Mouse (Mus musculus) forebrain, embryonic 12.5 days (tissue): ENCODE results near the gene Znrf2. TPM values are rescaled to one million over a fixed set of nuclear protein-coding genes. Genes with fewer than 3 reads are reported as not detected.
"Not testable (repeated sequence)": the region's sequence is repeated elsewhere in the genome, so short reads cannot be mapped to it uniquely, and the experiment has no call there.

Experiments used
- ATAC-seq: fragments of 200-750 bp; cut with Nextera tagmentation; 2 replicates; pipeline ENCODE4 v1.8.0; 2017; ENCODE audit warnings: moderate TSS enrichment; ENCODE audit not compliant: low FRiP score
- H3K27ac ChIP-seq: fragments of 300-500 bp; sonication (generic); 2 replicates; pipeline ENCODE4 v1.5.1; 2016; ENCODE audit warnings: mild to moderate bottlenecking
- H3K27me3 ChIP-seq: fragments of 300-500 bp; sonication (generic); 2 replicates; pipeline ENCODE4 v1.6.1; 2016; ENCODE audit warnings: mild to moderate bottlenecking
- H3K36me3 ChIP-seq: fragments of 300-500 bp; sonication (generic); replicated peaks from 2 replicates; pipeline ENCODE4 v1.6.1; 2016; ENCODE audit warnings: mild to moderate bottlenecking
- H3K4me1 ChIP-seq: fragments of 300-500 bp; sonication (generic); 2 replicates; pipeline ENCODE4 v1.6.1; 2016
- H3K4me2 ChIP-seq: fragments of 300-500 bp; sonication (generic); 2 replicates; pipeline ENCODE4 v1.6.1; 2016; ENCODE audit warnings: mild to moderate bottlenecking, moderate library complexity
- H3K4me3 ChIP-seq: fragments of 300-500 bp; sonication (generic); replicated peaks from 2 replicates; pipeline ENCODE4 v1.5.1; 2016; ENCODE audit warnings: mild to moderate bottlenecking
- H3K9ac ChIP-seq: fragments of 300-500 bp; sonication (generic); 2 replicates; pipeline ENCODE4 v1.6.1; 2016; ENCODE audit warnings: mild to moderate bottlenecking
- H3K9me3 ChIP-seq: fragments of 300-500 bp; sonication (generic); 2 replicates; pipeline ENCODE4 v1.6.1; 2016
- WGBS: fragments of 180-500 bp; shearing (Covaris S2); methylation state at CpG from one replicate; pipeline ENCODE4 v1.1.7; 2016; 5-methylcytosine and 5-hydroxymethylcytosine counted together
- polyA plus RNA-seq: library from polyadenylated mRNA; unstranded; fragments of >200 nt; fragmentation: Nextera tagmentation; extraction: Ambion mirVana; gene quantifications from 2 replicates; pipeline ENCODE4 v1.2.1, GENCODE M21; 2016

Gene Znrf2
- polyA plus RNA-seq, 1 experiment from 2014 or later = 5.6 TPM

GRCm38 (mm10) chr6:54831069-54831720 lies 14.5 kb downstream of the Znrf2 start:
- H3K4me2 ChIP-seq = no peak overlapping the region
- no peak overlapping the region for H3K4me3 ChIP-seq
- H3K9ac ChIP-seq = no peak overlapping the region
- H3K4me1 ChIP-seq = peaks cover 15% of the 10 kb centered on the region
- H3K27ac ChIP-seq = no peak overlapping the region
- ATAC-seq = no peak
- H3K9me3 ChIP-seq = no peaks in the 10 kb centered on the region
- H3K27me3 ChIP-seq = no peaks in the 10 kb centered on the region
- H3K36me3 ChIP-seq = no peaks in the 10 kb centered on the region
- 77% methylated on average over 8 of the region's 8 CpGs for WGBS

GRCm38 (mm10) chr6:54833427-54833826 lies 16.7 kb downstream of the Znrf2 start:
- Histone ChIP-seq H3K4me1 (peaks cover 15% of the 10 kb centered on the region), H3K27me3 (no peaks in the 10 kb centered on the region), H3K27ac (no peak overlapping the region), H3K9ac (no peak overlapping the region), H3K4me2 (no peak overlapping the region), H3K36me3 (no peaks in the 10 kb centered on the region), H3K9me3 (no peaks in the 10 kb centered on the region), H3K4me3 (no peak overlapping the region)
- WGBS = 66% methylated on average over 2 of the region's 2 CpGs
- no peak for ATAC-seq

- H3K4me1 ChIP-seq = no peaks in the 10 kb centered on the region
- H3K9me3 ChIP-seq = no peaks in the 10 kb centered on the region; the same call in 1 of the 2 replicates
- no peak overlapping the region for H3K9ac ChIP-seq
- no peak overlapping the region for H3K4me2 ChIP-seq
- H3K36me3 ChIP-seq = no peaks in the 10 kb centered on the region
- no peak overlapping the region for H3K4me3 ChIP-seq
- H3K27me3 ChIP-seq = no peaks in the 10 kb centered on the region
- H3K27ac ChIP-seq = no peak overlapping the region
- no peak for ATAC-seq
These were observed 19.9 kb downstream of the Znrf2 start for GRCm38 (mm10) chr6:54836666-54837065.

GRCm38 (mm10) chr6:54841399-54841798 lies 24.7 kb downstream of the Znrf2 start:
- Histone ChIP-seq H3K36me3 (no peaks in the 10 kb centered on the region), H3K9ac (no peak overlapping the region), H3K27ac (no peak overlapping the region), H3K9me3 (no peaks in the 10 kb centered on the region; the same call in 1 of the 2 replicates), H3K4me2 (no peak overlapping the region), H3K27me3 (no peaks in the 10 kb centered on the region), H3K4me1 (peaks cover 8% of the 10 kb centered on the region), H3K4me3 (no peak overlapping the region)
- no peak for ATAC-seq

GRCm38 (mm10) chr6:54842041-54842440 lies 25.3 kb downstream of the Znrf2 start:
- no peaks in the 10 kb centered on the region for H3K36me3 ChIP-seq
- H3K4me3 ChIP-seq = no peak overlapping the region
- no peak overlapping the region for H3K4me2 ChIP-seq
- 8% methylated on average over 1 of the region's 1 CpGs for WGBS
- H3K27ac ChIP-seq = no peak overlapping the region
- no peaks in the 10 kb centered on the region for H3K27me3 ChIP-seq
- peaks cover 8% of the 10 kb centered on the region for H3K4me1 ChIP-seq
- no peak for ATAC-seq
- H3K9ac ChIP-seq = no peak overlapping the region
- no peaks in the 10 kb centered on the region; the same call in 1 of the 2 replicates for H3K9me3 ChIP-seq

GRCm38 (mm10) chr6:54848546-54848945 lies 31.8 kb downstream of the Znrf2 start:
- Histone ChIP-seq H3K4me1 (peaks cover 19% of the 10 kb centered on the region), H3K9ac (no peak overlapping the region), H3K4me3 (no peak overlapping the region), H3K9me3 (no peaks in the 10 kb centered on the region), H3K4me2 (no peak overlapping the region), H3K27ac (no peak overlapping the region), H3K27me3 (no peaks in the 10 kb centered on the region), H3K36me3 (no peaks in the 10 kb centered on the region)
- ATAC-seq = no peak
- 91% methylated on average over 3 of the region's 3 CpGs for WGBS

- H3K27ac ChIP-seq = no peak overlapping the region
- WGBS = 43% methylated on average over 4 of the region's 4 CpGs
- no peak overlapping the region for H3K4me2 ChIP-seq
- no peaks in the 10 kb centered on the region for H3K9me3 ChIP-seq
- ATAC-seq = no peak
- H3K4me1 ChIP-seq = peaks cover 19% of the 10 kb centered on the region
- no peaks in the 10 kb centered on the region for H3K36me3 ChIP-seq
- H3K9ac ChIP-seq = no peak overlapping the region
- H3K27me3 ChIP-seq = no peaks in the 10 kb centered on the region
- no peak overlapping the region for H3K4me3 ChIP-seq
These were observed 32.8 kb downstream of the Znrf2 start for GRCm38 (mm10) chr6:54849179-54850156.

GRCm38 (mm10) chr6:54851778-54852177 lies 35.1 kb downstream of the Znrf2 start:
- H3K27me3 ChIP-seq = no peaks in the 10 kb centered on the region
- H3K27ac ChIP-seq = no peak overlapping the region; the same call in 1 of the 2 replicates
- 51% methylated on average over 4 of the region's 4 CpGs for WGBS
- no peak overlapping the region for H3K4me2 ChIP-seq
- H3K4me3 ChIP-seq = no peak overlapping the region
- peaks cover 19% of the 10 kb centered on the region for H3K4me1 ChIP-seq
- H3K9me3 ChIP-seq = no peaks in the 10 kb centered on the region
- no peaks in the 10 kb centered on the region for H3K36me3 ChIP-seq
- no peak for ATAC-seq
- no peak overlapping the region for H3K9ac ChIP-seq

- WGBS = 6% methylated on average over 3 of the region's 3 CpGs
- Histone ChIP-seq H3K4me2 (no peak overlapping the region; the same call in 1 of the 2 replicates), H3K27ac (no peak overlapping the region), H3K4me1 (peaks cover 19% of the 10 kb centered on the region), H3K27me3 (no peaks in the 10 kb centered on the region), H3K9ac (no peak overlapping the region), H3K36me3 (no peaks in the 10 kb centered on the region), H3K9me3 (no peaks in the 10 kb centered on the region), H3K4me3 (no peak overlapping the region)
- ATAC-seq = no peak
These were observed 36.0 kb downstream of the Znrf2 start for GRCm38 (mm10) chr6:54852669-54853068.

- no peak overlapping the region for H3K27ac ChIP-seq
- H3K9me3 ChIP-seq = no peaks in the 10 kb centered on the region
- WGBS = 37% methylated on average over 4 of the region's 4 CpGs
These were observed 38.1 kb downstream of the Znrf2 start for GRCm38 (mm10) chr6:54854859-54855258.

GRCm38 (mm10) chr6:54855801-54856583 lies 39.3 kb downstream of the Znrf2 start:
- H3K9ac ChIP-seq = no peak overlapping the region
- no peak overlapping the region for H3K4me3 ChIP-seq
- no peak overlapping the region for H3K4me2 ChIP-seq
- no peaks in the 10 kb centered on the region for H3K27me3 ChIP-seq
- no peak overlapping the region for H3K27ac ChIP-seq
- peaks cover 14% of the 10 kb centered on the region for H3K4me1 ChIP-seq
- no peaks in the 10 kb centered on the region for H3K36me3 ChIP-seq
- 77% methylated on average over 4 of the region's 4 CpGs for WGBS
- H3K9me3 ChIP-seq = no peaks in the 10 kb centered on the region
- ATAC-seq = no peak

More at GRCm38 (mm10) chr6:54854859-54855258, 38.1 kb downstream of the Znrf2 start:
- no peaks in the 10 kb centered on the region for H3K36me3 ChIP-seq
- ATAC-seq = no peak
- H3K4me1 ChIP-seq = peaks cover 14% of the 10 kb centered on the region
- H3K4me2 ChIP-seq = no peak overlapping the region
- H3K9ac ChIP-seq = no peak overlapping the region
- H3K27me3 ChIP-seq = no peaks in the 10 kb centered on the region
- no peak overlapping the region for H3K4me3 ChIP-seq

- H3K4me3 ChIP-seq, H3K27me3 ChIP-seq, H3K4me2 ChIP-seq, H3K27ac ChIP-seq, ATAC-seq, H3K36me3 ChIP-seq, H3K9me3 ChIP-seq, H3K9ac ChIP-seq, H3K4me1 ChIP-seq: not testable (repeated sequence)
- 92% methylated on average over 5 of the region's 5 CpGs for WGBS
These were observed 42.4 kb downstream of the Znrf2 start for GRCm38 (mm10) chr6:54859159-54859558.
